Mouse (Mus musculus) midbrain, embryonic 12.5 days (tissue): Measurements from ENCODE around the gene Fer. TPM values are rescaled to one million over a fixed set of nuclear protein-coding genes. Genes with fewer than 3 reads are reported as not detected.

Experiments used
- ATAC-seq: fragments of 200-750 bp; cut with Nextera tagmentation; 2 replicates; pipeline ENCODE4 v1.8.0; 2017; ENCODE audit warnings: low read depth, moderate TSS enrichment, moderate library complexity; ENCODE audit not compliant: low FRiP score
- H3K27ac ChIP-seq: fragments of 300-500 bp; sonication (generic); replicated peaks from 2 replicates; pipeline ENCODE4 v1.5.1; 2016; ENCODE audit warnings: mild to moderate bottlenecking
- H3K27me3 ChIP-seq: fragments of 300-500 bp; sonication (generic); 2 replicates; pipeline ENCODE4 v1.6.1; 2016; ENCODE audit warnings: mild to moderate bottlenecking
- H3K36me3 ChIP-seq: fragments of 300-500 bp; sonication (generic); 2 replicates; pipeline ENCODE4 v1.6.1; 2016
- H3K4me1 ChIP-seq: fragments of 300-500 bp; sonication (generic); 2 replicates; pipeline ENCODE4 v1.6.1; 2016
- H3K4me2 ChIP-seq: fragments of 300-500 bp; sonication (generic); replicated peaks from 2 replicates; pipeline ENCODE4 v1.6.1; 2016; ENCODE audit warnings: mild to moderate bottlenecking, moderate library complexity
- H3K4me3 ChIP-seq: fragments of 300-500 bp; sonication (generic); 2 replicates; pipeline ENCODE4 v1.5.1; 2016; ENCODE audit warnings: mild to moderate bottlenecking
- H3K9ac ChIP-seq: fragments of 300-500 bp; sonication (generic); replicated peaks from 2 replicates; pipeline ENCODE4 v1.6.1; 2016; ENCODE audit warnings: mild to moderate bottlenecking, moderate library complexity
- H3K9me3 ChIP-seq: fragments of 300-500 bp; sonication (generic); 2 replicates; pipeline ENCODE4 v1.6.1; 2016; ENCODE audit warnings: mild to moderate bottlenecking
- WGBS: fragments of 180-500 bp; shearing (Covaris S2); methylation state at CpG from one replicate; pipeline ENCODE4 v1.1.7; 2016; 5-methylcytosine and 5-hydroxymethylcytosine counted together
- polyA plus RNA-seq: library from polyadenylated mRNA; unstranded; fragments of >200 nt; fragmentation: Nextera tagmentation; extraction: Ambion mirVana; gene quantifications from 2 replicates; pipeline ENCODE4 v1.2.1, GENCODE M21; 2016

Gene Fer
- polyA plus RNA-seq, result 29.4 and 33.7 TPM in 2 replicates

- Histone ChIP-seq H3K4me1 (peaks cover 13% of the 10 kb centered on the region), H3K27ac (peak within 1 kb of the TSS; percentile 87)
- ATAC-seq, result peak; percentile 54; the same call in 1 of the 2 replicates
These were observed at the start of gene Fer for GRCm38 (mm10) chr17:63863012-63863630. Gene Fer (plus strand): TSS chr17:63863062.

GRCm38 (mm10) chr17:63813552-63813951 lies 49.3 kb upstream of the Fer start:
- Histone ChIP-seq H3K9ac (no peak overlapping the region), H3K27ac (no peak overlapping the region), H3K4me3 (no peak overlapping the region), H3K4me1 (peaks cover 13% of the 10 kb centered on the region), H3K27me3 (no peaks in the 10 kb centered on the region), H3K36me3 (no peaks in the 10 kb centered on the region), H3K4me2 (no peak overlapping the region), H3K9me3 (no peaks in the 10 kb centered on the region)
- WGBS, result 83% methylated on average over 6 of the region's 6 CpGs
- ATAC-seq, result no peak

More at GRCm38 (mm10) chr17:63863012-63863630, at the start of gene Fer:
- Histone ChIP-seq H3K9me3 (no peaks in the 10 kb centered on the region), H3K4me3 (peak within 1 kb of the TSS; percentile 85), H3K9ac (peak within 1 kb of the TSS; percentile 90), H3K36me3 (no peaks in the 10 kb centered on the region), H3K4me2 (peak within 1 kb of the TSS; percentile 65), H3K27me3 (peaks cover 9% of the 10 kb centered on the region)
- WGBS, result under 1% methylated on average over 40 of the region's 41 CpGs

GRCm38 (mm10) chr17:63818444-63819027 lies 44.3 kb upstream of the Fer start:
- WGBS, result 91% methylated on average over 10 of the region's 10 CpGs
- H3K4me2 ChIP-seq, result no peak overlapping the region
- no peak for ATAC-seq
- no peaks in the 10 kb centered on the region for H3K9me3 ChIP-seq
- H3K4me1 ChIP-seq, result no peaks in the 10 kb centered on the region
- H3K27ac ChIP-seq, result no peak overlapping the region
- H3K9ac ChIP-seq, result no peak overlapping the region
- H3K27me3 ChIP-seq, result no peaks in the 10 kb centered on the region
- no peak overlapping the region for H3K4me3 ChIP-seq
- H3K36me3 ChIP-seq, result no peaks in the 10 kb centered on the region

GRCm38 (mm10) chr17:63824141-63824540 lies 38.7 kb upstream of the Fer start:
- Histone ChIP-seq H3K4me1 (no peaks in the 10 kb centered on the region), H3K27ac (no peak overlapping the region), H3K9ac (no peak overlapping the region), H3K36me3 (no peaks in the 10 kb centered on the region), H3K4me2 (no peak overlapping the region), H3K9me3 (no peaks in the 10 kb centered on the region), H3K4me3 (no peak overlapping the region), H3K27me3 (no peaks in the 10 kb centered on the region)
- ATAC-seq, result no peak
- WGBS, result 92% methylated on average over 4 of the region's 4 CpGs

- Histone ChIP-seq H3K4me2 (no peak overlapping the region), H3K9ac (no peak overlapping the region), H3K4me1 (no peaks in the 10 kb centered on the region; the same call in 1 of the 2 replicates), H3K27ac (no peak overlapping the region), H3K27me3 (no peaks in the 10 kb centered on the region), H3K9me3 (no peaks in the 10 kb centered on the region), H3K4me3 (no peak overlapping the region), H3K36me3 (no peaks in the 10 kb centered on the region)
- ATAC-seq, result no peak
- 86% methylated on average over 8 of the region's 8 CpGs for WGBS
These were observed 36.7 kb upstream of the Fer start for GRCm38 (mm10) chr17:63826196-63826595.

GRCm38 (mm10) chr17:63826767-63827166 lies 36.1 kb upstream of the Fer start:
- Histone ChIP-seq H3K4me3 (no peak overlapping the region), H3K4me2 (no peak overlapping the region), H3K27ac (no peak overlapping the region), H3K4me1 (peaks cover 4% of the 10 kb centered on the region; the same call in 1 of the 2 replicates), H3K36me3 (no peaks in the 10 kb centered on the region), H3K27me3 (no peaks in the 10 kb centered on the region), H3K9ac (no peak overlapping the region), H3K9me3 (no peaks in the 10 kb centered on the region)
- WGBS, result 94% methylated on average over 7 of the region's 7 CpGs
- no peak for ATAC-seq

- H3K36me3 ChIP-seq, result no peaks in the 10 kb centered on the region
- no peak overlapping the region for H3K4me3 ChIP-seq
- 66% methylated on average over 5 of the region's 5 CpGs for WGBS
- no peaks in the 10 kb centered on the region for H3K9me3 ChIP-seq
- no peak for ATAC-seq
- peaks cover 4% of the 10 kb centered on the region; the same call in 1 of the 2 replicates for H3K4me1 ChIP-seq
- no peak overlapping the region for H3K9ac ChIP-seq
- H3K27ac ChIP-seq, result no peak overlapping the region
- no peaks in the 10 kb centered on the region for H3K27me3 ChIP-seq
- no peak overlapping the region for H3K4me2 ChIP-seq
These were observed 34.1 kb upstream of the Fer start for GRCm38 (mm10) chr17:63828561-63829332.

GRCm38 (mm10) chr17:63831550-63831949 lies 31.3 kb upstream of the Fer start:
- H3K36me3 ChIP-seq, result no peaks in the 10 kb centered on the region
- H3K4me2 ChIP-seq, result no peak overlapping the region
- H3K27ac ChIP-seq, result no peak overlapping the region
- no peaks in the 10 kb centered on the region for H3K27me3 ChIP-seq
- H3K9me3 ChIP-seq, result no peaks in the 10 kb centered on the region
- ATAC-seq, result 0 out of 2 replicates have a peak, but pooled peaks have one; percentile 23
- 68% methylated on average over 4 of the region's 4 CpGs for WGBS
- peaks cover 4% of the 10 kb centered on the region; the same call in 1 of the 2 replicates for H3K4me1 ChIP-seq
- H3K4me3 ChIP-seq, result no peak overlapping the region
- H3K9ac ChIP-seq, result no peak overlapping the region

- no peaks in the 10 kb centered on the region for H3K9me3 ChIP-seq
- H3K27ac ChIP-seq, result no peak overlapping the region
- H3K4me1 ChIP-seq, result peaks cover 3% of the 10 kb centered on the region; the same call in 1 of the 2 replicates
- ATAC-seq, result no peak
- no peaks in the 10 kb centered on the region for H3K27me3 ChIP-seq
- no peak overlapping the region for H3K4me2 ChIP-seq
- H3K9ac ChIP-seq, result no peak overlapping the region
- WGBS, result 81% methylated on average over 2 of the region's 2 CpGs
- H3K36me3 ChIP-seq, result no peaks in the 10 kb centered on the region
- no peak overlapping the region for H3K4me3 ChIP-seq
These were observed 26.6 kb upstream of the Fer start for GRCm38 (mm10) chr17:63836223-63836622.

- Histone ChIP-seq H3K9ac (no peak overlapping the region), H3K27me3 (no peaks in the 10 kb centered on the region), H3K4me3 (no peak overlapping the region), H3K36me3 (no peaks in the 10 kb centered on the region), H3K4me1 (no peaks in the 10 kb centered on the region), H3K27ac (no peak overlapping the region), H3K4me2 (no peak overlapping the region), H3K9me3 (no peaks in the 10 kb centered on the region)
- WGBS, result 81% methylated on average over 8 of the region's 8 CpGs
- no peak for ATAC-seq
These were observed 26.2 kb upstream of the Fer start for GRCm38 (mm10) chr17:63836641-63837040.

- H3K4me2 ChIP-seq, result no peak overlapping the region
- no peak overlapping the region for H3K4me3 ChIP-seq
- WGBS, result 91% methylated on average over 8 of the region's 8 CpGs
- H3K36me3 ChIP-seq, result no peaks in the 10 kb centered on the region
- H3K9me3 ChIP-seq, result no peaks in the 10 kb centered on the region
- no peaks in the 10 kb centered on the region for H3K4me1 ChIP-seq
- no peak for ATAC-seq
- no peak overlapping the region for H3K9ac ChIP-seq
- no peak overlapping the region for H3K27ac ChIP-seq
- H3K27me3 ChIP-seq, result no peaks in the 10 kb centered on the region
These were observed 24.7 kb upstream of the Fer start for GRCm38 (mm10) chr17:63838144-63838543.

GRCm38 (mm10) chr17:63839636-63840269 lies 23.1 kb upstream of the Fer start:
- 89% methylated on average over 3 of the region's 3 CpGs for WGBS
- no peak overlapping the region for H3K4me3 ChIP-seq
- no peak overlapping the region for H3K27ac ChIP-seq
- H3K36me3 ChIP-seq, result no peaks in the 10 kb centered on the region
- H3K27me3 ChIP-seq, result no peaks in the 10 kb centered on the region
- no peaks in the 10 kb centered on the region for H3K4me1 ChIP-seq
- H3K9me3 ChIP-seq, result no peaks in the 10 kb centered on the region
- no peak for ATAC-seq
- no peak overlapping the region for H3K9ac ChIP-seq
- H3K4me2 ChIP-seq, result no peak overlapping the region
